Mouse (Mus musculus): ENCODE data around the gene Cacna1s. TPM values are rescaled to one million over a fixed set of nuclear protein-coding genes. Genes with fewer than 3 reads are reported as not detected.

The Cacna1s gene
- 2.4 and 3.7 TPM in 2 replicates for polyA plus RNA-seq (2016; fragmentation: Nextera tagmentation; extraction: Ambion mirVana)

DNA sequence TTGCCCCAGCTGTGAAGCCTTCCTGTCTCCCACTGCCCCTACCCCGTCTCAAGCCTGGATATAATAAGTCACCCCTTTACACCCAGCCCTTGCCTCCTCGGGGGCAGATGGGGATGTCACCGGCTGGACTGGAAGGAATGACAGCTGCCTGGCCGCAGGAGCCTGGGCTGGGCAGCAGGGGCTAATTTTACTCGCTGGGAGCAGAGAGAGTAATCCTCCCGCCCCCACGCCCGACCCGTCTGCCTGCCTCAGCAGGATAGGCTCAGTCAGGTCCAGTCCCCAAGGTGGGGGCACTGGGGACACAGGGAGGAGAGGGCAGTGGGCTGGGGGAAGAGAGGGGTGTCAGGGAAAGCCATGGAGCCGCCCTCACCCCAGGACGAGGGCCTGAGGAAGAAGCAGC, at the start of gene Cacna1s:
Gene Cacna1s (plus strand): TSS at position 204 of the 400 bp plus-strand sequence.
- H3K36me3 ChIP-seq = no peaks in the 10 kb centered on the region
- H3K4me3 ChIP-seq (replicated peaks) = no peak within 1 kb of the TSS
- H3K4me2 ChIP-seq = no peak within 1 kb of the TSS
- H3K9ac ChIP-seq (replicated peaks) = no peak within 1 kb of the TSS; the same call in 1 of the 2 replicates
- no peaks in the 10 kb centered on the region for H3K9me3 ChIP-seq
- 34% methylated on average over 11 of the region's 11 CpGs for WGBS
- peaks cover 65% of the 10 kb centered on the region for H3K27me3 ChIP-seq
- no peak for ATAC-seq (ENCODE audit: insufficient number of reproducible peaks, insufficient read depth, low FRiP score, low TSS enrichment, low read depth)
- H3K4me1 ChIP-seq (replicated peaks) = peaks cover 10% of the 10 kb centered on the region; the same call in 1 of the 2 replicates
- H3K27ac ChIP-seq = no peak within 1 kb of the TSS

DNA sequence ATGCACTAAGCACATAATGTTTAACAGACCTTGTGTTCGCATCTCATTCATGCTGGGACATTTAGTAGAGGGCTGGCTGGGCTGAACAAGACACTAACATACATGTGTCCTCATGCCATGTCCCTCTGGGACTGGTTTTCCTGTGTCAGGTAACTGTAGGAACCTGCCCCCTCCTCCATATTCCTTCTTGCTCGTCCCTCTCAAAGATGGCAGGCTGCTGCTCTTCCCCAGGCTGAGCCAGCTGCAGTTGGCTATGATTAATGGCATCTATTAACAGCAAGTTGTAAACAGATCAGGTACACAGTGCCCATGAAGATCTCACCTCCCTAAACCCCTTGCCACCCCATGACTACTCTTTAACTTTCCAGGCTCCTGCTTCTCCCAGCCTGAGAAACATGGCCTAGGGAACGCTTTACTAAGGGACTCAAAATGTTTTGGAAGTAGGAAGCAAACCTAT, 46.2 kb upstream of the Cacna1s start, which contains the start of gene Igfn1:
Gene Igfn1 (minus strand): TSS at position 51 of the 457 bp plus-strand sequence.
- Histone ChIP-seq H3K4me2 (peak within 1 kb of the TSS; percentile 71), H3K9ac (replicated peaks) (0 out of 2 replicates have a peak within 1 kb of the TSS, but pooled peaks have one; percentile 40), H3K9me3 (no peaks in the 10 kb centered on the region), H3K27ac (no peak within 1 kb of the TSS), H3K27me3 (peaks cover 24% of the 10 kb centered on the region), H3K36me3 (no peaks in the 10 kb centered on the region), H3K4me1 (replicated peaks) (peaks cover 10% of the 10 kb centered on the region; the same call in 1 of the 2 replicates), H3K4me3 (replicated peaks) (peak within 1 kb of the TSS; percentile 43; the same call in 1 of the 2 replicates)
- 65% methylated on average over 3 of the region's 3 CpGs for WGBS
- no peak for ATAC-seq (ENCODE audit: insufficient number of reproducible peaks, insufficient read depth, low FRiP score, low TSS enrichment, low read depth)

DNA sequence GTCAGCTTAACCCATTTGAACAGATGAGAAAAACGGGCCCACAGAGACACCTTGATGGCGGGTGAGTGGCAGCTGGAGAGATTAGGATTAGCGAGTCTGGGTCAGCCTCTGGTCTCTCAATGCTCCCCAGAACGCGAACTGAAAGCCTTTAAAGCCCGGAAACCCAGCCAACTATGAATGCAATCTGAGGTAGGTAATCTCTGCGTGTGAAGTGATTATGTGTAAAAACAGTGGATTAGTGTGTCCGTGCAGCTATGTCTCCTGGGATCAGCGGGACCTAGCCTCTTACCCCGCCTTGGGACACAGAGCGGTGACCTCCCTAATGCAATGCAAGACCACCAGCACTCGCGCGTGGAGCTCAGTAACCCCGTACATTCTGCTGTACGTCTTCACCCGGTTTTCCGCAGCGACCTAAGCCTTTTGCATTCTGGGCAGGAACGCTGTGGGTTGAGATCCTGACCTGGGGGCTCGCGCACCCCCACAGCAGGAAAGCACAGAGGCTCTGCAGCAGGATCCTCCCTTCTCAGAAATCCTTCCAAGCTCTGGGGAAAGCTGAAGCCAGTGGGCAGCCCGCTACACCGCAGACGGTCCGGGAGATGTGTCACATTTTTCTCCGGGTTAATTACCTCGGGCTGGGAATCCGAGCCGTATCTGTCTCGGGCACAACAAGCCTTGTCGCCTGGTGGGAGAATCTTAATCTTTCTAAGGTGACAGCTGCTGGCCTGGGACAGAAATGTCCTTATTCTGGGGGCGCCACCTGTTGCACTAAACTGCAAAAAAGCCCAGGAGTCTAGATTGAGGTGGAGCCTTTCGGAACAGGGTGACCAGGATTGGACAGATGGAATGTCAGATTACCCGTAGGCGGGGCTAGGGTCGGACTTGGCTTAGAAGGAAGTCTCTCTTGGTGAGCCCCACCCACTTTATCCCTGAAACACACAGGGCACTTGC, 45.1 kb upstream of the Cacna1s start, which contains the start of gene Tmem9:
Gene Tmem9 (plus strand): TSS at position 940 of the 948 bp plus-strand sequence.
- H3K36me3 ChIP-seq = no peaks in the 10 kb centered on the region
- peak within 1 kb of the TSS; percentile 43 for H3K4me3 ChIP-seq (replicated peaks)
- peak; percentile 87 for ATAC-seq (ENCODE audit: insufficient number of reproducible peaks, insufficient read depth, low FRiP score, low TSS enrichment, low read depth)
- peak within 1 kb of the TSS; percentile 40 for H3K9ac ChIP-seq (replicated peaks)
- H3K9me3 ChIP-seq = no peaks in the 10 kb centered on the region
- peaks cover 24% of the 10 kb centered on the region for H3K27me3 ChIP-seq
- 4% methylated on average over 37 of the region's 37 CpGs for WGBS
- H3K4me2 ChIP-seq = peak within 1 kb of the TSS; percentile 71
- peaks cover 10% of the 10 kb centered on the region; the same call in 1 of the 2 replicates for H3K4me1 ChIP-seq (replicated peaks)
- H3K27ac ChIP-seq = no peak within 1 kb of the TSS

DNA sequence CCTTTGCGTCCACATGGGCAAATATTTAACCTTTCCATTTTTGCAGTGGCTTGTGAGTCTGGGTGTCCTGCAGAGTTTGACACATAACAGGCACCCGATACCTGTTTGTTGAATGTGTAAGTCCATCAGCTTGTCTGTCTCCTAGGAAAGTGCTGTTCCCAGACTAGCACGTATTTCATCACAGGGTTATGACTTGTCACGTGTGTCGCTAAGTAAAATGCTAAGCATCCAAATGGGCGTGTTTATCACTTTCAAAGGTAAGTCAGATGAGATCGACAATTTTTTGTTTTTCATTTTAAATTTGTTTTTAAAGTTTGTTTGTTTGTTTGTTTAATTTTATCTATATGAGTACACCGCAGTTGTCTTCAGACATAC, 44.4 kb upstream of the Cacna1s start:
- peaks cover 24% of the 10 kb centered on the region for H3K27me3 ChIP-seq
- no peak overlapping the region for H3K9ac ChIP-seq (replicated peaks)
- H3K4me1 ChIP-seq (replicated peaks) = peaks cover 10% of the 10 kb centered on the region; the same call in 1 of the 2 replicates
- WGBS = 20% methylated on average over 8 of the region's 8 CpGs
- H3K27ac ChIP-seq = no peak overlapping the region
- H3K9me3 ChIP-seq = no peaks in the 10 kb centered on the region
- H3K4me2 ChIP-seq = peak overlapping the region; percentile 71
- peak overlapping the region; percentile 43 for H3K4me3 ChIP-seq (replicated peaks)
- ATAC-seq (ENCODE audit: insufficient number of reproducible peaks, insufficient read depth, low FRiP score, low TSS enrichment, low read depth) = peak; percentile 58
- no peaks in the 10 kb centered on the region for H3K36me3 ChIP-seq

DNA sequence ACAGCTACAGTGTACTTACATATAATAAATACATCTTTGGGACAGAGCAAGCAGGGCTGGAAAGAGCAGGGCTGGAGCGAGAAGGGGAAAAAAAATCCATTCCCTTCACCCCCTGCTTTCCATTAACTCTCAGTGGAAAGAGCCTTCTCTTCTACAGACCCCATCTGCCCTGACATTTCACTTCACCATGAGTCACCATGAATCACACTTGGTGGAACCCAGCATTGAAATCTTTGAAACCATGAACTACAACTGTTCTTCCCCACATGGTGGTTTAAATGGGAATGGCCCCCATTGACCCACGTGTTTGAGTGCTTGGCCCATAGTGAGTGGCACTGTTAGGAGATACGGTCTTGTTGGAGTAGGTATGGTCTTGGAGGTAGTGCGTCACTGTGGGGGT, 42.3 kb upstream of the Cacna1s start:
- WGBS = 92% methylated on average over 4 of the region's 4 CpGs
- no peaks in the 10 kb centered on the region for H3K36me3 ChIP-seq
- H3K9me3 ChIP-seq = no peaks in the 10 kb centered on the region

DNA sequence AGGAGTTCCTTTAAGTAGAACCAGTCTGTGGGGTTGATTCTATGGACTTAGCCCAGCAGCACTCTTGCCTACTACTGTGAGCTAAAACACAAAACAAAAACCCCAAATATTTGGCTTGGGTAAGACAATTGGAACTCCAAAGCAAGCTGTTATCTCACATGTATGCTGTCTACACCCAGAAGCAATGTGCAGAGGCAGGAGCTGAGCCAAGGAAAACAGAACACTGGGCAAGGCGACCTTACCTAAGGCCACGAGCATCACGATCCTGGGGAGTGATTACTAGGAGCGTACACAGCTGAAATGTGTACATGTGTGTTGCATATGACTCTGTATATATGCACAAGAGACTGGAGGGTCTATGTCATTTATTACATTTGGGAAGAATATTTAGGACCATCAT, 39.0 kb upstream of the Cacna1s start:
- no peak for ATAC-seq (ENCODE audit: insufficient number of reproducible peaks, insufficient read depth, low FRiP score, low TSS enrichment, low read depth)
- no peak overlapping the region for H3K4me2 ChIP-seq
- H3K4me1 ChIP-seq (replicated peaks) = peaks cover 7% of the 10 kb centered on the region
- no peaks in the 10 kb centered on the region for H3K36me3 ChIP-seq
- no peak overlapping the region for H3K4me3 ChIP-seq (replicated peaks)
- no peak overlapping the region for H3K27ac ChIP-seq
- WGBS = 85% methylated on average over 4 of the region's 4 CpGs
- H3K9me3 ChIP-seq = no peaks in the 10 kb centered on the region
- peaks cover 3% of the 10 kb centered on the region; the same call in 1 of the 2 replicates for H3K27me3 ChIP-seq
- no peak overlapping the region for H3K9ac ChIP-seq (replicated peaks)

More for the DNA sequence above, 42.3 kb upstream of the Cacna1s start:
- ATAC-seq (ENCODE audit: insufficient number of reproducible peaks, insufficient read depth, low FRiP score, low TSS enrichment, low read depth) = no peak
- peaks cover 10% of the 10 kb centered on the region; the same call in 1 of the 2 replicates for H3K4me1 ChIP-seq (replicated peaks)
- no peak overlapping the region for H3K4me2 ChIP-seq
- no peak overlapping the region for H3K9ac ChIP-seq (replicated peaks)
- no peak overlapping the region for H3K27ac ChIP-seq
- no peak overlapping the region for H3K4me3 ChIP-seq (replicated peaks)
- H3K27me3 ChIP-seq = peaks cover 24% of the 10 kb centered on the region

DNA sequence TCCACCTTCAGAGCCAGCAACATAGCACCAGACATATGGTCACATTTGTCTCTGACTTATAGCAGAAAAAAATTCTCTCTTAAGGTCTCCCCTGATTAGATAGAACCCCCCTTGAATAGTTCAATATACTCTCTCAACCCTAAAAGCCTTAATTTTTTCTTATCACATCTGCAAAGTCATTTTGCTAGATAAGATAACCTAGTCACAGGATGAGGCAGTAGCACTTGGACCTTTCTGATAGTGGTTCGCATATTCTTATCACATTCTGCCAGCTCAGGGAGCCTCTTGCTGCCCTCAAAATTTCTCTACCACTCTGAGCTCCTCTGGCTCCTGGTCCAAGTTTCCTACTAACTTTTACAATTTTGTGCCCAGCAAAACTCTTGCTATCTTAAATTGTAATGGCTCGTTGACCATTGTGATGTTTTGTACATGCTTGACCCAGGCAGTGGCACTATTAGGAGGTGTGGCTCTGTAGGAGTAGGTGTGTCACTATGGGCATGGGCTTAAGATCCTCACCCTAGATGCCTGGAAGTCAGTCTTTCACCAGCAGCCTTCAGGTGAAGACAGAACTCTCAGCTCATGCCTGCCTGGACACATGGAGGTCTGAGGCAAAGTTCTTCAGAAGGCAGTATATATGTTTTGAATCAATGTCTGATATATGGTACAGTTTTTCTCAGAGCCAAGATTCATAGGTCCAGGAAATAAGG, 37.6 kb upstream of the Cacna1s start:
- Histone ChIP-seq H3K4me3 (replicated peaks) (no peak overlapping the region), H3K4me1 (replicated peaks) (peaks cover 16% of the 10 kb centered on the region), H3K9ac (replicated peaks) (no peak overlapping the region), H3K4me2 (no peak overlapping the region), H3K27ac (no peak overlapping the region), H3K36me3 (no peaks in the 10 kb centered on the region; the same call in 1 of the 2 replicates), H3K9me3 (no peaks in the 10 kb centered on the region), H3K27me3 (no peaks in the 10 kb centered on the region)
- 71% methylated on average over 2 of the region's 2 CpGs for WGBS
- no peak for ATAC-seq (ENCODE audit: insufficient number of reproducible peaks, insufficient read depth, low FRiP score, low TSS enrichment, low read depth)

DNA sequence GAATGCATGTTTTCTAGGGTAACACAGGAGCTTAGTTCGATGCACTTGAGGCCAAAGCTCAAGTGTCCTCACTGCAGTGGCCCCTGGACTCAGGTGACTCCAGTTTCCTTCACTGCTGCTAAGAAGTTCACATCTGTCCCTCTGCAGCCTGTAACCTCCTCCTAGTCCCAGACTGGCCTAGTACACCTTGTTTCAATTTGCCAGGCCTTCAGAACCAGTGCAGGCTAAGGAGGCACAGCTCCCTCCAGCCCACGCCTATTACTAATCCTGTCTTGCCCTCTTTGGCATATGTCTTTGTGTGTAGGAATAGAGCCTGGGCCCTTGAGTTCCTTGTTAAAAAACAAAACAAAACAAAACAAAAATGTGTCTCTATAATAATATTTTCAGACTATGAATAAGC, 35.2 kb upstream of the Cacna1s start:
- ATAC-seq (ENCODE audit: insufficient number of reproducible peaks, insufficient read depth, low FRiP score, low TSS enrichment, low read depth) = peak; percentile 54; the same call in 1 of the 2 replicates
- Histone ChIP-seq H3K4me2 (0 out of 2 replicates have a peak overlapping the region, but pooled peaks have one; percentile 69), H3K9ac (replicated peaks) (no peak overlapping the region), H3K27ac (peak overlapping the region; percentile 67), H3K4me3 (replicated peaks) (no peak overlapping the region; the same call in 1 of the 2 replicates), H3K4me1 (replicated peaks) (peaks cover 16% of the 10 kb centered on the region), H3K9me3 (no peaks in the 10 kb centered on the region), H3K36me3 (peaks cover 20% of the 10 kb centered on the region), H3K27me3 (no peaks in the 10 kb centered on the region)
- WGBS = 48% methylated on average over 2 of the region's 2 CpGs

DNA sequence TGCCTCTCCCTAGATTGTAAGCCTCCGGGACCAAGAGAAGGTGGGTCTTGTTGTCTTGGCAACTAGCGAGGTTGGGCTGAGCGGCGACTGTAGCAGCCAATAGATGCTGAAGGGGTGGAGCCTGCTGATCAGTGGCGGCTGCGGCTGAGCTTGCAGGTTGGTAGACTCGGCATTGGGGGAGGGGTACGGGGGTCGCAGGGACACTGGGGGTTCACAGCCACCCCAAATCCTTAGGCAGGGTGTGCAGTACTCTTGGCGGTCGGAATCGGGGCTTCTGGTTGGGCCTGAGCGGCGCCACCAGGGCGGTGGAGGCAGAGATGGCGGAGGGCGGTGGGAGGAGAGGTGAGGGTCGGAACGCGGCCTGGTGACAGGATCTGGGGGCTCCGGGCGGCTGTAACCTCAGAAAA, 34.6 kb upstream of the Cacna1s start:
- Histone ChIP-seq H3K9me3 (no peaks in the 10 kb centered on the region), H3K4me2 (peak overlapping the region; percentile 69), H3K9ac (replicated peaks) (peak overlapping the region; percentile 89), H3K4me3 (replicated peaks) (peak overlapping the region; percentile 78), H3K36me3 (peaks cover 26% of the 10 kb centered on the region), H3K27ac (peak overlapping the region; percentile 90), H3K4me1 (replicated peaks) (peaks cover 16% of the 10 kb centered on the region), H3K27me3 (no peaks in the 10 kb centered on the region)
- ATAC-seq (ENCODE audit: insufficient number of reproducible peaks, insufficient read depth, low FRiP score, low TSS enrichment, low read depth) = peak; percentile 97
- under 1% methylated on average over 22 of the region's 22 CpGs for WGBS

DNA sequence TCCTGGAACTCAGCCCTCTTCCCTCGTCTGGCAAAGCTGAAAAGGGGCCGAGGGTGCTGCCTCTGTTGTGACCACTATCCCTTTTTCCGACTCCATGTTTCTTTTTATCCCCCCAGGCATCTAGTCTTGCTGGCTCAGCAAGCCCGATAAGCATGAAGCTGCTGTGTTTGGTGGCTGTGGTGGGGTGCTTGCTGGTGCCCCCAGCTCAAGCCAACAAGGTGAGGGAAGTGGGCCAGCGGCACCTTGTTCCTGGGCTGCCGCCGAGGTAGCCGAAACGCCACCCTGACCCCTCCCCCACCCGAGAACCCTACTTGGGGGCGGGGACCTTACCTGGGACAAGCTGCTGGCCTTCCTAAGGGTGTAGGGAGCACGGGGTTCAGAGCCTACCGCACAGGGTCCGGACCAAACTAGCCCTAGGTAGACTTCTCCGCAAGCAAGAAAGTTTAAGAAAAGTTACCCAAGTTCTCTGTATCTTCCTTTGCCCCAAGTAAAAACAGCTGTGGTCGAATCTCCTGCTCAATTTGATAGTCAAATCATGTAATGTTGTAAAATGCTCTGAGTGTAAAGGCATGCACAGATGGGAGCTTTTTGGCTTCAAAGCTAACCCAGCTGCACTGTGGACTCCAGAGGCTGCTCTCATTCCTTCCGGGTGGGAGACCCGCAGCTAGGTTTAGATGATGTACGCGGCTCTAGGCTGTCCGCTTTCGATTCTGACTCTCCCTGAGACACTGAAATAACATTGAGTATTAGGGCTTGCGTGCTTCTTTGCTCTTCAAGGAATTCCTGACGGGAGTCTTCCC, 34.0 kb upstream of the Cacna1s start:
- 6% methylated on average over 24 of the region's 24 CpGs for WGBS
- ATAC-seq (ENCODE audit: insufficient number of reproducible peaks, insufficient read depth, low FRiP score, low TSS enrichment, low read depth) = peak; percentile 35; the same call in 1 of the 2 replicates
- H3K4me1 ChIP-seq (replicated peaks) = peaks cover 16% of the 10 kb centered on the region

More for the DNA sequence above, 34.0 kb upstream of the Cacna1s start:
- H3K4me2 ChIP-seq = peak overlapping the region; percentile 69
- H3K4me3 ChIP-seq (replicated peaks) = peak overlapping the region; percentile 78
- H3K36me3 ChIP-seq = peaks cover 33% of the 10 kb centered on the region
- H3K27ac ChIP-seq = peak overlapping the region; percentile 90
- H3K27me3 ChIP-seq = no peaks in the 10 kb centered on the region
- no peaks in the 10 kb centered on the region for H3K9me3 ChIP-seq
- peak overlapping the region; percentile 89 for H3K9ac ChIP-seq (replicated peaks)

Data from limb, embryonic 12.5 days (tissue).